Mouse (Mus musculus) intestine, embryonic 16.5 days (tissue): ENCODE data around the gene Adora2b. TPM values are rescaled to one million over a fixed set of nuclear protein-coding genes. Genes with fewer than 3 reads are reported as not detected.
"Not testable (repeated sequence)": the region's sequence is repeated elsewhere in the genome, so short reads cannot be mapped to it uniquely, and the experiment has no call there.

ENCODE experiments used
- ATAC-seq: fragments of 200-750 bp; cut with Nextera tagmentation; 2 replicates; pipeline ENCODE4 v1.8.0; 2017; ENCODE audit warnings: moderate TSS enrichment, moderate library complexity
- H3K27ac ChIP-seq: fragments of 300-500 bp; sonication (generic); 2 replicates; pipeline ENCODE4 v1.5.1; 2014; ENCODE audit warnings: mild to moderate bottlenecking, low read length
- H3K27me3 ChIP-seq: fragments of 300-500 bp; sonication (generic); replicated peaks from 2 replicates; pipeline ENCODE4 v1.6.1; 2014; ENCODE audit warnings: low read length, control low read depth, mixed read lengths; ENCODE audit not compliant: control insufficient read depth, insufficient read depth
- H3K36me3 ChIP-seq: fragments of 300-500 bp; sonication (generic); 2 replicates; pipeline ENCODE4 v1.6.1; 2014; ENCODE audit warnings: low read length, control low read depth; ENCODE audit not compliant: control insufficient read depth, insufficient read depth
- H3K4me1 ChIP-seq: fragments of 300-500 bp; sonication (generic); 2 replicates; pipeline ENCODE4 v1.6.1; 2014; ENCODE audit warnings: low read length, control low read depth, mixed read lengths; ENCODE audit not compliant: control insufficient read depth, insufficient read depth
- H3K4me2 ChIP-seq: fragments of 300-500 bp; sonication (generic); 2 replicates; pipeline ENCODE4 v1.6.1; 2014; ENCODE audit warnings: low read depth, low read length, control low read depth
- H3K4me3 ChIP-seq: fragments of 300-500 bp; sonication (generic); 2 replicates; pipeline ENCODE4 v1.5.1; 2014; ENCODE audit warnings: mild to moderate bottlenecking, low read length
- H3K9ac ChIP-seq: fragments of 300-500 bp; sonication (generic); 2 replicates; pipeline ENCODE4 v1.6.1; 2014; ENCODE audit warnings: low read depth, low read length
- H3K9me3 ChIP-seq: fragments of 300-500 bp; sonication (generic); 2 replicates; pipeline ENCODE4 v1.6.1; 2016; ENCODE audit warnings: low read length, control low read depth; ENCODE audit not compliant: control insufficient read depth
- WGBS: fragments of 180-500 bp; shearing (Covaris S2); extraction: QIAGEN DNeasy Blood & Tissue Kit; methylation state at CpG from one replicate; pipeline ENCODE4 v1.1.7; 2014; 5-methylcytosine and 5-hydroxymethylcytosine counted together
- polyA plus RNA-seq: library from polyadenylated mRNA; unstranded; fragments of >200 nt; fragmentation: Nextera tagmentation; extraction: Ambion mirVana; gene quantifications from 2 replicates; pipeline ENCODE4 v1.2.1, GENCODE M21; 2015

Adora2b gene
- polyA plus RNA-seq, 1 experiment from 2014 or later: 9.7 TPM

- Histone ChIP-seq H3K4me2 (no peak overlapping the region), H3K27me3 (no peaks in the 10 kb centered on the region), H3K27ac (no peak overlapping the region), H3K4me3 (no peak overlapping the region), H3K4me1 (0 out of 2 replicates have a peak, but pooled peaks cover 5% of the 10 kb centered on the region), H3K36me3 (no peaks in the 10 kb centered on the region), H3K9ac (no peak overlapping the region), H3K9me3 (no peaks in the 10 kb centered on the region)
- no peak for ATAC-seq
- WGBS: 67% methylated on average over 12 of the region's 12 CpGs
Observed at GRCm38 (mm10) chr11:62269097-62269496, 20.3 kb downstream of the Adora2b start.

- Histone ChIP-seq H3K4me1 (0 out of 2 replicates have a peak, but pooled peaks cover 5% of the 10 kb centered on the region), H3K27ac (no peak overlapping the region), H3K4me2 (no peak overlapping the region), H3K9me3 (no peaks in the 10 kb centered on the region), H3K27me3 (no peaks in the 10 kb centered on the region), H3K36me3 (no peaks in the 10 kb centered on the region), H3K4me3 (no peak overlapping the region), H3K9ac (no peak overlapping the region)
- whole genome bisulfite sequencing: 49% methylated on average over 5 of the region's 5 CpGs
- no peak for ATAC-seq
Observed at GRCm38 (mm10) chr11:62270851-62271250, 22.1 kb downstream of the Adora2b start.

- ATAC-seq: no peak
- 45% methylated on average over 8 of the region's 8 CpGs for WGBS
- Histone ChIP-seq H3K9me3 (no peaks in the 10 kb centered on the region), H3K27me3 (no peaks in the 10 kb centered on the region), H3K36me3 (no peaks in the 10 kb centered on the region), H3K4me2 (no peak overlapping the region), H3K9ac (no peak overlapping the region), H3K4me1 (0 out of 2 replicates have a peak, but pooled peaks cover 4% of the 10 kb centered on the region), H3K27ac (no peak overlapping the region), H3K4me3 (no peak overlapping the region)
Observed at GRCm38 (mm10) chr11:62277086-62277485, 28.3 kb downstream of the Adora2b start.

GRCm38 (mm10) chr11:62278027-62278426 is 29.2 kb downstream of the Adora2b start:
- 0 out of 2 replicates have a peak, but pooled peaks cover 6% of the 10 kb centered on the region for H3K4me1 ChIP-seq
- H3K36me3 ChIP-seq: no peaks in the 10 kb centered on the region
- no peaks in the 10 kb centered on the region for H3K27me3 ChIP-seq
- no peak overlapping the region for H3K4me3 ChIP-seq
- 16% methylated on average over 5 of the region's 5 CpGs for WGBS
- H3K9me3 ChIP-seq: no peaks in the 10 kb centered on the region
- ATAC-seq: peak; percentile 82
- 0 out of 2 replicates have a peak overlapping the region, but pooled peaks have one; percentile 17 for H3K27ac ChIP-seq
- no peak overlapping the region for H3K9ac ChIP-seq
- H3K4me2 ChIP-seq: no peak overlapping the region

- WGBS: under 1% methylated on average over 68 of the region's 68 CpGs
- Histone ChIP-seq H3K27ac (peak within 1 kb of the TSS; percentile 89), H3K9me3 (no peaks in the 10 kb centered on the region), H3K36me3 (peaks cover 4% of the 10 kb centered on the region; the same call in 1 of the 2 replicates), H3K27me3 (no peaks in the 10 kb centered on the region), H3K9ac (peak within 1 kb of the TSS; percentile 87), H3K4me2 (peak within 1 kb of the TSS; percentile 85), H3K4me1 (0 out of 2 replicates have a peak, but pooled peaks cover 6% of the 10 kb centered on the region), H3K4me3 (peak within 1 kb of the TSS; percentile 91)
- peak; percentile 94 for ATAC-seq
Observed at GRCm38 (mm10) chr11:62280675-62281600, 32.2 kb downstream of the Adora2b start, which contains the start of the genes Zswim7 and Ttc19. Gene Zswim7, minus strand, starts transcription at chr11:62281375. Gene Ttc19, plus strand, starts transcription at chr11:62281473.

GRCm38 (mm10) chr11:62281601-62281997 is 32.8 kb downstream of the Adora2b start:
- Histone ChIP-seq H3K36me3 (peaks cover 4% of the 10 kb centered on the region; the same call in 1 of the 2 replicates), H3K4me3 (peak overlapping the region; percentile 91), H3K4me2 (peak overlapping the region; percentile 85), H3K4me1 (0 out of 2 replicates have a peak, but pooled peaks cover 6% of the 10 kb centered on the region), H3K27ac (peak overlapping the region; percentile 89), H3K9ac (peak overlapping the region; percentile 87), H3K27me3 (no peaks in the 10 kb centered on the region), H3K9me3 (no peaks in the 10 kb centered on the region)
- peak; percentile 85 for ATAC-seq
- WGBS: under 1% methylated on average over 57 of the region's 57 CpGs

GRCm38 (mm10) chr11:62284020-62284419 is 35.2 kb downstream of the Adora2b start:
- not testable (repeated sequence) for H3K4me2 ChIP-seq, H3K4me1 ChIP-seq, H3K9ac ChIP-seq, H3K36me3 ChIP-seq, ATAC-seq, H3K9me3 ChIP-seq, H3K27me3 ChIP-seq, H3K27ac ChIP-seq, H3K4me3 ChIP-seq
- WGBS: 88% methylated on average over 3 of the region's 3 CpGs

- Histone ChIP-seq H3K27me3 (no peaks in the 10 kb centered on the region), H3K9ac (no peak overlapping the region), H3K4me1 (0 out of 2 replicates have a peak, but pooled peaks cover 6% of the 10 kb centered on the region), H3K36me3 (peaks cover 6% of the 10 kb centered on the region; the same call in 1 of the 2 replicates), H3K27ac (no peak overlapping the region), H3K4me2 (no peak overlapping the region), H3K9me3 (no peaks in the 10 kb centered on the region), H3K4me3 (no peak overlapping the region)
- ATAC-seq: no peak
- 89% methylated on average over 8 of the region's 8 CpGs for WGBS
Observed at GRCm38 (mm10) chr11:62285020-62285419, 36.2 kb downstream of the Adora2b start.

GRCm38 (mm10) chr11:62287700-62288099 is 38.9 kb downstream of the Adora2b start:
- no peaks in the 10 kb centered on the region for H3K9me3 ChIP-seq
- no peak overlapping the region for H3K9ac ChIP-seq
- ATAC-seq: no peak

More at GRCm38 (mm10) chr11:62287700-62288099, 38.9 kb downstream of the Adora2b start:
- Histone ChIP-seq H3K4me1 (no peaks in the 10 kb centered on the region), H3K4me2 (no peak overlapping the region), H3K4me3 (no peak overlapping the region), H3K27me3 (no peaks in the 10 kb centered on the region), H3K36me3 (peaks cover 6% of the 10 kb centered on the region; the same call in 1 of the 2 replicates), H3K27ac (no peak overlapping the region)
- 94% methylated on average over 1 of the region's 1 CpGs for WGBS
